Mouse (Mus musculus) CD8-positive naive resting alpha-beta T cell, adult 2 months (primary cell): Measurements from ENCODE around the gene Mef2b.

Source experiments
- DNase-seq, 2 experiments: peaks; one replicate each; pipeline ENCODE4 v3.0.0; 2022; ENCODE audit warnings: low read depth in 2 of 2, low spot score in 2 of 2

Mef2b gene

GRCm38 (mm10) chr8:70134086-70134485, 5.4 kb upstream of the Mef2b start:
- no peak for DNase-seq

DNA sequence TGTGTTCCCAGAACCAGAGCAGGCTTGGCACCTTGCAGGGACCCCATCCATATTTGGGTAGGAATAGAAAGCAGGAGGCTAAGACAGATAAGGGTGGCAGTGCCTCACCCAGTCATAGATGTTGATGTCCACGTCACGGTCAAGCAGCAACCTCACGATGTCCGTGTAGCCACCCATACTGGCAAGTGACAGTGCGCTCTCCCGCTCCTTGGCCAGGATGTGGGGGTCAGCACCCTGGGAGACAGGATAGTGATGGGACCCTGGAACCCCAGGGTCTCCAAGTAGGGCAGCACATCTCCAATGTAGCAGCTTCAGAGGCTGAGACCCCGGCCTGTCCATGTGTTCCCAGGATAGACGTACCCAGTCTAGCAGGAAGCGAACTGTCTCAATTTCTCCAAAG, 4.6 kb upstream of the Mef2b start:
- no peak for DNase-seq

GRCm38 (mm10) chr8:70136591-70136990, 2.9 kb upstream of the Mef2b start:
- DNase-seq: no peak

GRCm38 (mm10) chr8:70137890-70138289, 1.6 kb upstream of the Mef2b start:
- DNase-seq: no peak

GRCm38 (mm10) chr8:70139981-70140380, 470 bp downstream of the Mef2b start:
- no peak for DNase-seq

DNA sequence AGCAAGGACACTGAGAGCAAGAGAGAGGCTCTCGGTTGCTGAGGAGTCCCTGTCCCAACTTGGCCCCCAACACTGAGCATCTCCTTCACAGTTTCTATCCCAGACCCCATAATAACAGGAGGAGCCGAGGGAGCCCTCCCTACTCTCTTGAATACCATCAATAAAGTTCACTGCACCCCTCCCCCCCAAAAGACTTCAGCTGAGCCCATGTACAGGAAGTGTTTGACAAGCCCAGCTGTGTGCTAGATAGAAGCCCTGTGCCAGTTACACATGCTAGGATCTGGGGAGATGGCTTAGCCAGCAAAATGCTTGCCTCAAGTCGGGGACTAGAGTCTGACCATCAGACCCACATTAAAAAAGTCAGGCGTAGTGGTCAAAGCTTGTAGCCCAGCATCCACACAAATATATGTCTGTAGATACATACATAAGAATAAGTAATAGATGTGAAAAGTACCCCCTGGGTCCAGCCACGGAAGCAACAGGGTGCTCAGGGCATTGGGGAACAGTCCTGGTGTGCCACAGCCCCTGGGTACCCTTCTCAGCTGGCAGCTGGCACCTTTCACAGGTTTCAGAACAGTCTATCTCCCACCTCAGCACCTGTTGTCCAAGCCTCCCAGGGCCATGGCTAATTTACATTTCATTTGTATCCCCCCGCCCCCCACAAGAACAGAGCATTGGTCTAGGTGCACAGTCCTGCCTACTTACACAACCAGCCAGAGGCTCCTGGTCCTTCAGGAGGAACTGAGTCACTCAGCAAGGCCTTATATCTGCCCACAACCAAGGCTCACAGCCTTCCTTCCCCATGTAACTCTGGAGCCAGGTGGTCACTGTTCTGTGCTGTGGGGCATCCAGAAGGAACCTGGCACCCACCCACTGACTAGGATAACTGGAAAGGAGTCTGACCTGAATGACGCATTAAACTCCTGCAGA, 8.4 kb downstream of the Mef2b start:
- no peak for DNase-seq

DNA sequence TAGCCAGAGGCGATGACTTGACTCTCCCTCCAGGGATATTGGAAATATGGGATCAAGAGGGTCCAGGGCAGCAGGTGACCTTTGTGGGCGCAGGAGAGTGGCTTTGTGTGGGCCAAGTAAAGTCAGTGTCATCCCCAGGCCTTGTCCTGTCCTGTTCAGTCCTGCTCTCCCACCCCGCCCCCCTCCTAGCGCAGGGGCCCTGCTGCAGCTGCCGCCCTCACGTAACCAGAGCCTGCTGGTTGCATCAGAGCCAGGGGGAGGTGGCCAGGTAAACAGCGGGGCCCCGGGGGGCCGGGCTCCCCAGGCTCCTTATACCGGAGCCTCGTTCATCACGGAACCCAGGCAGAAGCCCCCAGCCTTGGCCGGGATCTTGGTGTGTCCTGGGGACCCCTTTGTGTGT, 10.6 kb downstream of the Mef2b start:
- no peak for DNase-seq

DNA sequence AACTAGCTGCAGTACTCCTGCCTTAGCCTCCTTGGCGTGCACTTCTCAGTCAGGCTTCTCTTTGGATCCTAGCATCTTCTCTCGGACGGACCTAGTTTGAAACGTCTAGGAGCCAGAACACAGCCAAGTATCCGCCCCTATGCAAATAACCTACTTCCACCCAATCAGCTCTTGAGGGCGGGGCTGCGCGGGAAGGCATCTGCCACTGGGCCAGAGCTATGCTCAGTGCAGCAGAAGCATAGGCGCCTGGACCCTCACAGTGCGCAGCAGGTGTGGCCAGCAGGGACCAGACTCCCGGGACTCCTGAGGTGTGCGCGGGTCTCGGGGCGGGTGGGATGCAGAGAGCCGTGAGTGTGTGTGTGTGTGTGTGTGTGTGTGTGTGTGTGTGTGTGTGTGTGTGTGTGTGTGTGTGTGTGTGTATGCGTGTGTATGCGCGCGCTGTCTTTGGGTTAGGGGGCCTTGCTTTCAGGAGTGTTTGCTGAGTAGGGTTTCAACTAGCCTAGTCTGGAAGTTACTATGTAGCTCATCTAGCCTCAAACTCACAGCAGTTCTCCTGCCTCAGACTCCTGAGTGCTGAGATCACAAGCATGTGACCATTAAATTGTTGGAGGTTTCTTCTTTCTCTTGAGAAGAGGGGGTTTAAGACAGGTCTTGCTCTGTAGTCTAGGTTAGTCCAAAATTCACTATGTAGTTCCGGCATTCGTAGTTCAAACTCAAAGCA, 13.2 kb downstream of the Mef2b start:
- peak in 1 of 2 experiments; percentile 23 for DNase-seq

GRCm38 (mm10) chr8:70157240-70157800, 17.8 kb downstream of the Mef2b start:
- no peak for DNase-seq

DNA sequence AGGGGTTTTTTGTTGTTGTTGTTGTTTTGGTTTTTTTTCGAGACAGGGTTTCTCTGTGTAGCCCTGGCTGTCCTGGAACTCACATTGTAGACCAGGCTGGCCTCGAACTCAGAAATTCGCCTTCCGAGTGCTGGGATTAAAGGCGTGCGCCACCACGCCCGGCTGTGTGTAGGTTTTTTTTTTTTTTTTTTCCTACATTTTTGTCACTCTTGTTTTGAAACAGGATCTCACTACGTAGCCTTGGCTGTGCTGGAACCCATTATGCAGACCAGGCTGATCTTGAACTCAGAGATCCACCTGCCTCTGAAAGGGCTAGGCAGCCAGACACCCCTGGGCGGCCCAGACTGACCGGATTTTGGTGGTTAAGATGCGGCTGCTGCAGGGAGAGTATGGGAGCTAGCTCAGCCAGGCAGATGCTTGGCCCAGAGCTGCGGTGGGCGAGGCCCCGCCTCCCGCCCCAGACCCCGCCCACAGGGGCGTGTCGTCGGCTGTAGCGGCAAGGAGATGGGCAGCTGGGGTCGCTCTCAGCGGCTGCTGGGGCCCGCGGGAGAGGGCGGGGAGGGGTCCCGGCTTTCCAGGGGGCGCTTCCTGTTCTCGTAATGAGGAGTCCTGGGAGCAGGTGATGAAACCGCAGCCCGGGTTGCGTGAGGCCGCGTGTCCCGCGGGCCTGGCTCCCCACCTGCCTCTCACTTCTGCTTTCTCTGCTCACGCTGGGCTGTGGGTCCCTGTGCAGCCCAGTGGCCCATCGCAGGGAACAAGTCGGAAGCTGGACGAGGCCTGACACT, 18.8 kb downstream of the Mef2b start:
- DNase-seq: peak; percentile 57 to 73

GRCm38 (mm10) chr8:70159211-70159610, 19.7 kb downstream of the Mef2b start:
- DNase-seq: no peak

- no peak for DNase-seq
Observed at GRCm38 (mm10) chr8:70160015-70160414, 20.5 kb downstream of the Mef2b start.

GRCm38 (mm10) chr8:70163316-70163715, 23.8 kb downstream of the Mef2b start:
- DNase-seq: no peak

DNA sequence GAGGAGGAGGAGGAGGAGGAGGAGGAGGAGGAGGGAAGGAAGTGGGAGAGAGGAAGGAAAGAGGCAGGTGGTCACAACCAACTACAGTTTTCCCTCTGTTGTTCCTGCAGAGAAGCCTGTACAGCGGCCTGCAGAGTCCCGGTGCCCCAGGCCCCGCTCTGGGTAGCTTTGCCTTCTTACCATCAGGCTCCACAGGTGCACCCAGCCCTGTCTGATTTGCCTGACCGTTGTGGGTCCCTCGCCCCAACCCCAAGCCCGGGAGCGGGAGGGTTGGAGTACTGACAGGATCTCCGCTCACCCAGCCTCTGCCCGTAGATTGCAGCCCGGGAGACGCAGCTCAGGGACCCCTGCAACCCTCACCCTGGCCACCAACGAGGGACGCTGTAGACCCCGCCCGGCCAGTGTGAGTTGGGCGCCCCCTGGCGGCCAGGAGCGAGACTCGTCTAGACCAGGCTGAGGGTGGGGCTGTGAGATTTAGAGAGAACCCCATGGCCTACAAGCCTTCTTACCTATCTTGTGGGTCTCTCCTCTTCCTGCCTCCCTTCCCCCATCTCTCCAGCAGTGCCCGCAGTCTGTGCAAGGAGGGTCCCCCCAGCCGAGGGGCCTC, 27.1 kb downstream of the Mef2b start:
- peak; percentile 73 to 76 for DNase-seq

GRCm38 (mm10) chr8:70170116-70170515, 30.6 kb downstream of the Mef2b start:
- DNase-seq: no peak

GRCm38 (mm10) chr8:70170748-70171147, 31.2 kb downstream of the Mef2b start:
- DNase-seq: no peak

- DNase-seq: no peak
Observed at GRCm38 (mm10) chr8:70171240-70171639, 31.7 kb downstream of the Mef2b start.

DNA sequence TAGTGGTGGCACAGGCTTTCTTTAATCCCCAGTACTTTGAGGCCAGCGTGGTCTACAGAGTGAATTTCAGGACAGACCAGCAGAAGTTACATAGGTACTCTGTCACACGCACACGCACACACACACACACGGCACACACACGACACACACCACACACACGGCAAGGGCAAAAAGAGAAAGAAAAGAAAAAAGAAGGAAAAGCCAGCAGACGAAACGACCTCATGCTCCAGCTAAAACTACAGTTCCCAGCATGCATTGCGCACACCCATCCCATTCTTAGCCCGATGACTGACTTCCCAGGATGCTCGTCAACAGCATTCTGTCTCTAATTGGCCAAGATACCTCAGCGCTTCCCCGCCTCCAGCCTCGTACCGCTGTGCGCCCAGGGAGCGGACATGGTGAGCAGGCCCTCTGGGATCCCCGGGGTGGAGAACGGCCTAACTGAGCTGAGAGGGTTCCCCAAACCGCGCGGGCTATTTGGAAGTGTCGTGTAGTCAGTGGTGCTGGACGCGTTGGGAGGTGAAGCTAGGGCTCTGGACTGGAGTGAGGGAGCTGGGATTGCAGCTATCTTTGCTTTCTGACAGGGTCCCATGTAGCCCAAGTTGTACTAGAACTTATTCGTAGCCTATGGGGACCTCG, 32.7 kb downstream of the Mef2b start, which contains the start of gene Tmem161a:
TSS of gene Tmem161a (plus strand) at position 314 of the 639 bp plus-strand sequence.
- DNase-seq: peak; percentile 73 to 77

- no peak for DNase-seq
Observed at GRCm38 (mm10) chr8:70173320-70173719, 33.8 kb downstream of the Mef2b start.

- no peak for DNase-seq
Observed at GRCm38 (mm10) chr8:70174079-70174478, 34.6 kb downstream of the Mef2b start.
